Mouse (Mus musculus) heart, postnatal 0 days (tissue): ENCODE measurements around the gene Ica1. TPM values are rescaled to one million over a fixed set of nuclear protein-coding genes. Genes with fewer than 3 reads are reported as not detected.

Source experiments
- ATAC-seq: fragments of 200-750 bp; cut with Nextera tagmentation; 2 replicates; pipeline ENCODE4 v1.8.0; 2017; ENCODE audit warnings: low read depth, moderate number of reproducible peaks, moderate library complexity; ENCODE audit not compliant: insufficient read depth
- DNase-seq: peaks from one replicate; pipeline ENCODE4 v3.0.0-alpha.2; 2016; ENCODE audit warnings: low spot score
- H3K27ac ChIP-seq: fragments of 300-500 bp; sonication (generic); 2 replicates; pipeline ENCODE4 v1.5.1; 2014; ENCODE audit warnings: low read depth, mild to moderate bottlenecking
- H3K27me3 ChIP-seq: fragments of 300-500 bp; sonication (generic); 2 replicates; pipeline ENCODE4 v1.6.1; 2014; ENCODE audit warnings: low read length, mixed read lengths; ENCODE audit not compliant: control insufficient read depth, insufficient read depth
- H3K36me3 ChIP-seq: fragments of 300-500 bp; sonication (generic); replicated peaks from 2 replicates; pipeline ENCODE4 v1.6.1; 2014; ENCODE audit warnings: low read length, mixed read lengths; ENCODE audit not compliant: control insufficient read depth, insufficient read depth
- H3K4me1 ChIP-seq: fragments of 300-500 bp; sonication (generic); 2 replicates; pipeline ENCODE4 v1.6.1; 2014; ENCODE audit warnings: antibody characterized with exemption; ENCODE audit not compliant: control insufficient read depth, insufficient read depth
- H3K4me2 ChIP-seq: fragments of 300-500 bp; sonication (generic); 2 replicates; pipeline ENCODE4 v1.6.1; 2014; ENCODE audit warnings: low read depth, mild to moderate bottlenecking, low read length, moderate library complexity
- H3K4me3 ChIP-seq: fragments of 300-500 bp; sonication (generic); 2 replicates; pipeline ENCODE4 v1.5.1; 2014; ENCODE audit warnings: low read depth, low read length
- H3K9ac ChIP-seq: fragments of 300-500 bp; sonication (generic); replicated peaks from 2 replicates; pipeline ENCODE4 v1.6.1; 2014; ENCODE audit warnings: low read depth, low read length, mixed read lengths
- H3K9me3 ChIP-seq: fragments of 300-500 bp; sonication (generic); replicated peaks from 2 replicates; pipeline ENCODE4 v1.6.1; 2016; ENCODE audit warnings: low read length; ENCODE audit not compliant: control insufficient read depth
- CTCF ChIP-seq: IDR thresholded peaks from 2 replicates; pipeline ENCODE4 v1.5.1; 2016; ENCODE audit warnings: antibody characterized with exemption, control low read depth, low read depth
- EP300 ChIP-seq: IDR thresholded peaks from 2 replicates; pipeline ENCODE4 v1.6.1; 2016; ENCODE audit warnings: antibody characterized with exemption, low read depth
- WGBS: fragments of 180-500 bp; shearing (Covaris S2); extraction: QIAGEN DNeasy Blood & Tissue Kit; methylation state at CpG from one replicate; pipeline ENCODE4 v1.1.7; 2014; 5-methylcytosine and 5-hydroxymethylcytosine counted together
- polyA plus RNA-seq: library from polyadenylated mRNA; unstranded; fragments of >200 nt; fragmentation: Nextera tagmentation; extraction: Ambion mirVana; gene quantifications from 2 replicates; pipeline ENCODE4 v1.2.1, GENCODE M21; 2015
- total RNA-seq: library from RNA; depleted of rRNA; stranded (reverse); fragments of >200 nt; gene quantifications from 2 replicates; pipeline ENCODE4 v1.2.3, GENCODE M21; 2014; ENCODE audit warnings: low replicate concordance

The Ica1 gene
- total and polyA plus RNA-seq, 2 experiments from 2014 or later = 3.6 to 22.2 TPM

- Histone ChIP-seq H3K27me3 (no peaks in the 10 kb centered on the region), H3K27ac (no peak overlapping the region), H3K9me3 (no peaks in the 10 kb centered on the region), H3K36me3 (no peaks in the 10 kb centered on the region), H3K9ac (no peak overlapping the region), H3K4me3 (no peak overlapping the region), H3K4me1 (no peaks in the 10 kb centered on the region), H3K4me2 (no peak overlapping the region)
- DNase-seq (no peak), ATAC-seq (no peak)
- TF ChIP-seq EP300 (no peak), CTCF (no peak)
- WGBS = 58% methylated on average over 4 of the region's 4 CpGs
Observed at GRCm38 (mm10) chr6:8638899-8639298, 139.4 kb downstream of the Ica1 start.

GRCm38 (mm10) chr6:8638122-8638521, 140.2 kb downstream of the Ica1 start:
- no peak overlapping the region for H3K27ac ChIP-seq
- no peak for ATAC-seq
- no peaks in the 10 kb centered on the region for H3K9me3 ChIP-seq
- no peaks in the 10 kb centered on the region for H3K27me3 ChIP-seq
- no peak overlapping the region for H3K4me3 ChIP-seq
- no peak for DNase-seq
- no peak for TF ChIP-seq CTCF
- no peak for TF ChIP-seq EP300
- no peak overlapping the region for H3K4me2 ChIP-seq
- no peaks in the 10 kb centered on the region for H3K4me1 ChIP-seq
- H3K9ac ChIP-seq = no peak overlapping the region
- 84% methylated on average over 4 of the region's 4 CpGs for WGBS
- no peaks in the 10 kb centered on the region for H3K36me3 ChIP-seq

DNA sequence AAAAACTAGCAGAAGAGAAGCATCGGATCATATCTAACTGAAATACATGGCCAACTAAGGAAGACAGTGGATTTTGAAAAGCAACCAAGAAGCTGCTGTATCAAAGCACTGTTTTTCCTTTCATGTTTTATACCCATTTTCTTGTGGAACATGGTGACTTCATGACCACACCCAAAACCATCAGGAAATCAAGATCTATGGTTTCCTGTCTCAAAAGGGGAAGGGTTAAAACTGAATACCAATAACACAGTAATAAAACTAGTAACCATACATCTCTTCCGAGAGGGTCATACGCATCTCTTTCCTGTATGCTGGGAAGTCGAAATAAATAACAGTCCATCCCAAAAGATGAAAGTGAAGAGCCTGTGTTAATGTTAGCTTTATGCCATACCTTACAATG, 145.6 kb downstream of the Ica1 start:
- WGBS = 94% methylated on average over 4 of the region's 4 CpGs
- Histone ChIP-seq H3K27ac (no peak overlapping the region), H3K4me1 (no peaks in the 10 kb centered on the region), H3K36me3 (no peaks in the 10 kb centered on the region), H3K4me2 (no peak overlapping the region), H3K9ac (no peak overlapping the region), H3K9me3 (no peaks in the 10 kb centered on the region), H3K27me3 (no peaks in the 10 kb centered on the region), H3K4me3 (no peak overlapping the region)
- no peak for ATAC-seq
- TF ChIP-seq EP300 = no peak
- no peak for TF ChIP-seq CTCF
- no peak for DNase-seq

DNA sequence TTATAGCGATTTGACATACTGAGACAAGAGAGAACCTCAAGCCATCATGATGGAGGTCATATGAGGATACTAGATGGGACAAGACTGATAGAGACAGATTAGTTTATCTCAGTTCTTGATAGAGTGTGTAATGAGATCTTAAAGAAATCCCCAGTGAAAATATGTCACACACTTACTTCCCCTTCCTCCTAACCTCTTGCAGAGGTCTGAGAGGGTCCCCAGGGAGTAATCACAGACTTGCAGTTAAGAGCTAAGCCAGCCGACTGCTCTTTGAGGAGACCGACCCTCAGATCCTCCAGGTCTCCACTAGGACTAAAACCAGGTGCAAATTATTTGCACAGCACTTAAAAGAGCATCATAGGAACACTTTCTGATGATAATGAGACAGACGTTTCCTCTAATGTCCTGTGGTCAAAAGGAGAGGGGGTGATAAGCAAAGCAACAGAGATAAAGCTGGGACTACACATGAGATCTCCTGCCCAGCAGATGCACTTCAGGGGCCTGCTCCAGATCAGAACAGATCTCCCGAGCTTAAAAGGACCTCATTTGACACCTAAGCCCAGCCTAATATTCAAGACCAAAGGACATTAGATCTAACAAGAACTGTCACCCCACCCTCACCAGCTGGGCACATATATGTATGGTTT, 146.2 kb downstream of the Ica1 start:
- ATAC-seq = no peak
- H3K4me1 ChIP-seq = no peaks in the 10 kb centered on the region
- no peak overlapping the region for H3K4me2 ChIP-seq
- TF ChIP-seq EP300 (no peak), CTCF (no peak)
- H3K9me3 ChIP-seq = no peaks in the 10 kb centered on the region
- H3K27ac ChIP-seq = no peak overlapping the region
- no peak for DNase-seq
- no peak overlapping the region for H3K9ac ChIP-seq
- no peak overlapping the region for H3K4me3 ChIP-seq
- H3K27me3 ChIP-seq = no peaks in the 10 kb centered on the region
- no peaks in the 10 kb centered on the region for H3K36me3 ChIP-seq
- WGBS = 49% methylated on average over 5 of the region's 5 CpGs

- H3K4me2 ChIP-seq = no peak overlapping the region
- H3K9me3 ChIP-seq = no peaks in the 10 kb centered on the region
- TF ChIP-seq EP300 = no peak
- TF ChIP-seq CTCF = no peak
- DNase-seq = no peak
- WGBS = 89% methylated on average over 8 of the region's 8 CpGs
- no peak for ATAC-seq
- no peaks in the 10 kb centered on the region for H3K36me3 ChIP-seq
- H3K27me3 ChIP-seq = no peaks in the 10 kb centered on the region
- no peak overlapping the region for H3K9ac ChIP-seq
- no peaks in the 10 kb centered on the region for H3K4me1 ChIP-seq
- no peak overlapping the region for H3K4me3 ChIP-seq
- H3K27ac ChIP-seq = no peak overlapping the region
Observed at GRCm38 (mm10) chr6:8631362-8631761, 146.9 kb downstream of the Ica1 start.

DNA sequence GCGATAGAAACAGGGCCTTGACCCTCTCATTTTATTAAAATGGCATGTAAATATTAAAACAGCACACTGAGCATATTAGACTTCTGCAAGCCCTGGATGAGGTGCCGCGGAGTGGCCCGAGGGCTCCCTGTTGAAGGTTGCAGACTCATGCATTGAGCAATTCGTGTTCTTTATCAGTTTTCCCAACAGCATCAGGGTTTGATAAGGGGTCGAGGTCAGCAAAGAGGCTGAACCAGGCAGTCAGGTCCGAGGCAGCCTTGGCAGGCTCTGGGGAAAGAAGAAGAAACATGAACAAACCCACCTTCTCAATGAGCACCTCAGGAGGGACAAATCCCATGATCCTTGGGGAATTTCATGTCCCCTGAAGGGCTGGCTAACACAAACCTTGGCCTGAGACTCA, 147.8 kb downstream of the Ica1 start:
- Histone ChIP-seq H3K36me3 (no peaks in the 10 kb centered on the region), H3K27ac (no peak overlapping the region), H3K27me3 (no peaks in the 10 kb centered on the region), H3K9me3 (no peaks in the 10 kb centered on the region), H3K4me2 (no peak overlapping the region), H3K4me3 (no peak overlapping the region), H3K9ac (no peak overlapping the region), H3K4me1 (no peaks in the 10 kb centered on the region)
- TF ChIP-seq EP300 (no peak), CTCF (no peak)
- WGBS = 65% methylated on average over 7 of the region's 7 CpGs
- DNase-seq = no peak
- no peak for ATAC-seq
